Mouse (Mus musculus): ENCODE measurements around the gene Sh3bgrl3. TPM values are rescaled to one million over a fixed set of nuclear protein-coding genes. Genes with fewer than 3 reads are reported as not detected.

The Sh3bgrl3 gene
- polyA plus RNA-seq, 2 experiments: 325 to 532 TPM

DNA sequence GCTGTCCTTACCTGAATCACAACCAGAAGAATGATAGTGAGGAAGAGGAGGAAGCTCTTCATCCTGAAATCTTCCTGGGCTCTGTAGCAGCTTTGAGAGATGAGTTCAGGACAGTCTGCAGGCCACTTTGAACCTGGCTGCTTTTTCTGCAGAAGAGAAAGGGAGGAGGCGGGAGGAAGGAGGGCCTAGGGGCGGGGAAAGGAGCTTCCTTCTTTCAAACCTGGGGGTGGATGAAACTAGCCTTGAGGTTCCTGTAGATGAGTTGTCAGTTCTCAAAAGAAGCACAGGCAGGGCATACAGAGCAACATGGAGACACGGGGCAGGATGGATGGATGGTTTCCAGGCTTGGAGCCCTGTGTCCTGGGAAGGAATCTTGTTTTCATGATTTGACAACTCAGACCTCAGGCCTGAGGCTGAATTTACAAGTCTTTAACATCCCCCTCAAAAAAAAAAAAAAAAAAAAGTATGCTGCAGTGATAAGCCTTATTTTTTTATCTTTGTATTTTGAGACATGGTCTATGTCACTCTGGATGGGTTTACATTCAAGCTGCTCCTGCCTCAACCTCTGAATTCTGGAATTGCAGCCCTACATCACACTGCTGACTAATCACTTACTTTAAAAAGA is 33.6 kb downstream of the Sh3bgrl3 start, which contains the start of gene Cd52:
TSS of gene Cd52 (minus strand) at position 160 of the 625 bp plus-strand sequence.
- no peaks in the 10 kb centered on the region for H3K9me3 ChIP-seq (ENCODE audit: control insufficient read depth, low read length)
- TF ChIP-seq POLR2A (IDR thresholded peaks at IDR 0.05; ENCODE audit: borderline replicate concordance, extremely low read depth, insufficient read depth, insufficient read length): no peak
- H3K27me3 ChIP-seq (ENCODE audit: control insufficient read depth, insufficient read depth, low read length): no peaks in the 10 kb centered on the region
- H3K36me3 ChIP-seq (ENCODE audit: control insufficient read depth, insufficient read depth, low read length): no peaks in the 10 kb centered on the region
- 56% methylated on average over 3 of the region's 3 CpGs for WGBS
- H3K4me3 ChIP-seq (replicated peaks; ENCODE audit: low read length): no peak within 1 kb of the TSS
- no peak within 1 kb of the TSS for H3K4me2 ChIP-seq (replicated peaks; ENCODE audit: low read depth, low read length, severe bottlenecking)
- no peak within 1 kb of the TSS for H3K9ac ChIP-seq (ENCODE audit: low read depth, low read length, severe bottlenecking)
- H3K4me1 ChIP-seq (ENCODE audit: control insufficient read depth, insufficient read depth, low read length): no peaks in the 10 kb centered on the region
- ATAC-seq (ENCODE audit: low FRiP score, low read depth): no peak
- no peak for DNase-seq (ENCODE audit: low spot score)
- H3K27ac ChIP-seq (replicated peaks; ENCODE audit: low read depth, low read length): no peak within 1 kb of the TSS

DNA sequence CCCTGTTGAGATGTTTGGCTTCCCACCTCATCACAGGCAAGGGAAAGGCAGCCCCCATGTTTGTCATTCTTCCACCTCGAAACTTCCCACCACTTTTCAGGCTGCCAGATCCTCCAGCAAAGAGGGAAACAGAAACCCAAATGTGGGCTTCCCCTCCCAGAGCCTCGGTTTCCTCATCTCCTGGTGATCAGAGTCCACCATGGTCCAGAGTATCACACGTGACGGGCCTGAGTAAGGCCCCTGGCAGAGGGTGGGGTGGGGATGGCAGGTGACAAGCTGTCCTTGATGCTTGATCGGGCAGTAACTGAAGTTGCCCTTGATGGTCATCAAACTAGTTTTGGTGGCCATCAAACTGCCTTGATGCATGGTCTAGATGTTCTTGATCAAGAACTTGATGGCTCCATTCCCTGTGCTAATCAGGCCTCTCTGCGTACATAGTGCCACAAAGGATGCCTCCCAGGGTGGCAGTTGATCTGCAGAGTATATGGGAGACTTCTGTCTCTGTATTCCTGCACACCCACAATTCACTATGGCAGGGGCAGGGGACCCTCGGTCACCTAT is 34.5 kb downstream of the Sh3bgrl3 start:
- Histone ChIP-seq H3K27ac (replicated peaks; ENCODE audit: low read depth, low read length) (no peak overlapping the region), H3K27me3 (ENCODE audit: control insufficient read depth, insufficient read depth, low read length) (no peaks in the 10 kb centered on the region), H3K9ac (ENCODE audit: low read depth, low read length, severe bottlenecking) (no peak overlapping the region), H3K4me1 (ENCODE audit: control insufficient read depth, insufficient read depth, low read length) (no peaks in the 10 kb centered on the region), H3K4me3 (replicated peaks; ENCODE audit: low read length) (no peak overlapping the region), H3K9me3 (ENCODE audit: control insufficient read depth, low read length) (no peaks in the 10 kb centered on the region), H3K4me2 (replicated peaks; ENCODE audit: low read depth, low read length, severe bottlenecking) (no peak overlapping the region), H3K36me3 (ENCODE audit: control insufficient read depth, insufficient read depth, low read length) (no peaks in the 10 kb centered on the region)
- DNase-seq (ENCODE audit: low spot score): no peak
- 78% methylated on average over 7 of the region's 7 CpGs for WGBS
- ATAC-seq (ENCODE audit: low FRiP score, low read depth): no peak
- no peak for TF ChIP-seq POLR2A (IDR thresholded peaks at IDR 0.05; ENCODE audit: borderline replicate concordance, extremely low read depth, insufficient read depth, insufficient read length)

GRCm38 (mm10) chr4:134092382-134093288 is 36.0 kb downstream of the Sh3bgrl3 start:
- 76% methylated on average over 6 of the region's 6 CpGs for WGBS

DNA sequence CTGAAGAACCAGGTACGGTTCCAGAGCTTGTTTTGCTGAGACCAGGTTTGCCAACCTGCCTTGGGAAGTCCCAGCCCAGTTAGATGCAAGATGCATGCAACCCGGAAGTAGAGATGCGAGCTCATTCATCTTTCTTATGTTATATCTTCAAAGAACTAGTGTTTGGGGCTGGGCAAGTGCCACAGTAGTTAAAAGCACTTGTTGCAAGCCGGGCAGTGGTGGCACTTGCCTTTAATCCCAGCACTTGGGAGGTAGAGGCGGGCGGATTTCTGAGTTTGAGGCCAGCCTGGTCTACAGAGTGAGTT is 37.4 kb downstream of the Sh3bgrl3 start:
- 68% methylated on average over 6 of the region's 6 CpGs for WGBS
- H3K4me1 ChIP-seq (ENCODE audit: control insufficient read depth, insufficient read depth, low read length): no peaks in the 10 kb centered on the region

More at GRCm38 (mm10) chr4:134092382-134093288, 36.0 kb downstream of the Sh3bgrl3 start:
- no peaks in the 10 kb centered on the region for H3K4me1 ChIP-seq (ENCODE audit: control insufficient read depth, insufficient read depth, low read length)
- no peak overlapping the region for H3K4me2 ChIP-seq (replicated peaks; ENCODE audit: low read depth, low read length, severe bottlenecking)
- no peak overlapping the region for H3K27ac ChIP-seq (replicated peaks; ENCODE audit: low read depth, low read length)
- no peak for TF ChIP-seq POLR2A (IDR thresholded peaks at IDR 0.05; ENCODE audit: borderline replicate concordance, extremely low read depth, insufficient read depth, insufficient read length)
- no peaks in the 10 kb centered on the region for H3K9me3 ChIP-seq (ENCODE audit: control insufficient read depth, low read length)
- H3K36me3 ChIP-seq (ENCODE audit: control insufficient read depth, insufficient read depth, low read length): no peaks in the 10 kb centered on the region
- no peak for DNase-seq (ENCODE audit: low spot score)
- no peak for ATAC-seq (ENCODE audit: low FRiP score, low read depth)
- H3K9ac ChIP-seq (ENCODE audit: low read depth, low read length, severe bottlenecking): no peak overlapping the region
- no peak overlapping the region for H3K4me3 ChIP-seq (replicated peaks; ENCODE audit: low read length)
- H3K27me3 ChIP-seq (ENCODE audit: control insufficient read depth, insufficient read depth, low read length): no peaks in the 10 kb centered on the region

DNA sequence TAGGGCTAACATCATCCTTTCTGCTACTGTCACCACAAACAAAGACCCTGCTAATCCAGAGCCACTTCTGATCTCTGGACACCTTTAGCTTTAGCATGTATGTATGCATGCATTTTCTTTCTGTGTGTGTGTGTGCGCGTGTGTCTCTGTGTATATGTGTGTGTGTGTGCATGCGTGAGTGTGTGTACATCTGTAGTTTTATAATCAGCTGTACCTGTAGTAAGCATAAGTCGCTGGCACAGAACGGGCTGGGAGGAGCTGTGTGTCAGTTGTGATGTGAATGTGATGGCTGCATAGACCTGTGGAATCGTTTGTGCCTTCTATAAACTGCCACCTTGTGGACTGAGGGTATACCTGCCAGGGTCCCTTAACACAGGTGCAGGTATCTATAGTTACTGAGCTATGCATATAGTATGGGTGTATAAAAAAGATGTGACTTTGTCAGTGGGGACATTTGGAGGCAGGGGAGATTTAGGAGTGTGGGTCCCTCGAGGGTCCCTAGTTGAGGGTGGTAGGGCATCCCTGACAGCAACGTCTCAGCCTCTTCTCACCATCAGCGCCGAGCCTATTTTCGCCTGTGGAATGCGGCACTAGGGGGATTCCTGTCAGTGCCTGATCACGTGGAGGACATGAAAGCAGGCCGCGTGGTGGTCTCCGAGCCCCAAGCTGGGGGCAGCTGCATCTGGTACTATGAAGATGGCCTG is 37.9 kb downstream of the Sh3bgrl3 start:
- H3K4me1 ChIP-seq (ENCODE audit: control insufficient read depth, insufficient read depth, low read length): no peaks in the 10 kb centered on the region
- no peaks in the 10 kb centered on the region for H3K9me3 ChIP-seq (ENCODE audit: control insufficient read depth, low read length)
- H3K9ac ChIP-seq (ENCODE audit: low read depth, low read length, severe bottlenecking): no peak overlapping the region
- no peaks in the 10 kb centered on the region for H3K27me3 ChIP-seq (ENCODE audit: control insufficient read depth, insufficient read depth, low read length)
- no peak overlapping the region for H3K4me3 ChIP-seq (replicated peaks; ENCODE audit: low read length)
- H3K27ac ChIP-seq (replicated peaks; ENCODE audit: low read depth, low read length): no peak overlapping the region
- no peak overlapping the region for H3K4me2 ChIP-seq (replicated peaks; ENCODE audit: low read depth, low read length, severe bottlenecking)
- ATAC-seq (ENCODE audit: low FRiP score, low read depth) (no peak), DNase-seq (ENCODE audit: low spot score) (no peak)
- 85% methylated on average over 16 of the region's 16 CpGs for WGBS
- no peak for TF ChIP-seq POLR2A (IDR thresholded peaks at IDR 0.05; ENCODE audit: borderline replicate concordance, extremely low read depth, insufficient read depth, insufficient read length)
- H3K36me3 ChIP-seq (ENCODE audit: control insufficient read depth, insufficient read depth, low read length): no peaks in the 10 kb centered on the region

More for the DNA sequence above, 37.4 kb downstream of the Sh3bgrl3 start:
- no peaks in the 10 kb centered on the region for H3K27me3 ChIP-seq (ENCODE audit: control insufficient read depth, insufficient read depth, low read length)
- no peaks in the 10 kb centered on the region for H3K36me3 ChIP-seq (ENCODE audit: control insufficient read depth, insufficient read depth, low read length)
- DNase-seq (ENCODE audit: low spot score) (no peak), ATAC-seq (ENCODE audit: low FRiP score, low read depth) (no peak)
- no peak overlapping the region for H3K4me2 ChIP-seq (replicated peaks; ENCODE audit: low read depth, low read length, severe bottlenecking)
- no peak overlapping the region for H3K9ac ChIP-seq (ENCODE audit: low read depth, low read length, severe bottlenecking)
- H3K9me3 ChIP-seq (ENCODE audit: control insufficient read depth, low read length): no peaks in the 10 kb centered on the region
- no peak for TF ChIP-seq POLR2A (IDR thresholded peaks at IDR 0.05; ENCODE audit: borderline replicate concordance, extremely low read depth, insufficient read depth, insufficient read length)
- no peak overlapping the region for H3K27ac ChIP-seq (replicated peaks; ENCODE audit: low read depth, low read length)
- H3K4me3 ChIP-seq (replicated peaks; ENCODE audit: low read length): no peak overlapping the region
